Mouse (Mus musculus) retina, embryonic 14.5 days (tissue): ENCODE data around the gene Gata3.
A peak's percentile ranks its signal among the peaks of the same experiment; 100 is the strongest.

Source experiments
- DNase-seq: peaks from one replicate; pipeline ENCODE4 v3.0.0-alpha.2; 2015; ENCODE audit warnings: low spot score

Gata3 gene

GRCm38 (mm10) chr2:9886031-9886430 lies 3.8 kb downstream of the Gata3 start:
- DNase-seq, result peak; percentile 24

- no peak for DNase-seq
Observed at GRCm38 (mm10) chr2:9885217-9885770, 4.5 kb downstream of the Gata3 start.

DNA sequence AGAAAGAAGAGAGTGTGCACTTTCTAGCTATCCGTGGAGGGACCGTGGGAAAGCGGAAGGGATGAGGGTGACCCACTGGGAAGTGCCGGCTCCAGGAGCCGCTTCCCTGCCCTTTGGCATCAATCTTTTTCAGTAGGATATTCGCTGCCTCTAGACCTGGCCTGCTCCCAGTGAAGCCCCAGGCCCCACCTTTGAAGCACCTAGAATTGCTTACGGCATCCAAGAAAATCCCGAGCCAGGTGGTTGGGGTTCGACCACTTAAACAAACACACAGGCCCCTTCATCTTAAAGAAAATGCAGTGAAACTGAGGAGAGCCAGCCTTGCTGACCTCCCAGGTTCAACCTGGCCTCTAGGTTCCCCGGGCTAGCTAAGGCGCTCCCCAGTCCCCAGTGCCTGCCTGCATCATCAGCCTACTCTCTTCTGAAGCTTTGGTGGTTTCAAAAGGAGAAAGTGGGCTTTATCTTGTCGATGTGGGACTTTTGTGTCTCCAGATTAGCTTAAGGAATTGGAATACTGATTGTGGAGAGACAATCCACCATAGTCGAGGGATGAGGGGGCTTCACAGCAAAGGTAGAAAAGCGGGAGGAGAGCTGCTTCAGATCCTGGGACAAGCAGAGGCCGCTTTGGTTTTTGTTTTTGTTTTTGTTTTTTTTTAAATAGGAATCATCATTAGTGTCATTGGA lies 5.2 kb downstream of the Gata3 start:
- DNase-seq, result peak; percentile 28

- DNase-seq, result no peak
Observed at GRCm38 (mm10) chr2:9883803-9884532, 5.9 kb downstream of the Gata3 start.

DNA sequence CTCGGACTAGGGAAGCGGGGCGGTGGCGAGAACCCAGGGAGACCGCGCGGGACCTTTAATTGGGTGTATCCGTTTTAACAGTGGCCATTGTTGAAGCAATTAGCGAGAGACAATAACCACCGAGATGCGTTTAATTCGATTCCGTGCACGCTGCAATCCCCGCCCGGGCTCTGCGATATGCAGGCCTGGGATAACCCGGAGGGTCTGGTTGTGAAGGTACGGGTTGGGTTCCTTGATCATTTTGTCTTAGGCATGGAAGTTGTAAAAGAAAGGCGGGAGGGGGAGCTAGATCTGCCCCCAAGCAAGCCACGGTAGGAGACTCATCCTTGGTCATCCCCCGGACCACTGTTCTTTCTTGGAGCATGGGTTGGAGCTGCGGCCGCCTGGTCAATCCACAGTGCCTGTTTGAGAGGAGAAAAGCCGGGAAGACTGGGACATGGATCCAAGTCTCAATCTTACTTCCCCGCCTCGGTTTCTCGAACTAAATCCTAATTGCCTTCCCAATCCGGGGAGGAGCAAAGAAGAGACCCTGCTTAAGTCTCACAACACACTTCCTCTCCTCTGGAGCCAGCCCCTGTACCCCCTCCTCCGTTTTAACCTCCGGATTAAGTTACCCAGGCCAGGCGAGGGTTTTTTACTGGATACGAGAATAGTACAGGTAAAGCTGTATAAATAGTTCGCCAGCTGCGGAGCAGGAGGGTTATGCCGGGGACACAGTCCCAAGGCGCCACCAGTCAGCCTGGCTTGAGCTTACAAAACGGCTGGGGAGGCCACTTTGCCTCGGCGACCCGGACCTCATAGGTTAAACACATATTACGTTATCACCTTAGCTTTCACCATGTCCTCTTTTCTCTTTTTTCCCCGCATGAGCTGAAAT lies 6.7 kb downstream of the Gata3 start:
- DNase-seq, result peak; percentile 67

DNA sequence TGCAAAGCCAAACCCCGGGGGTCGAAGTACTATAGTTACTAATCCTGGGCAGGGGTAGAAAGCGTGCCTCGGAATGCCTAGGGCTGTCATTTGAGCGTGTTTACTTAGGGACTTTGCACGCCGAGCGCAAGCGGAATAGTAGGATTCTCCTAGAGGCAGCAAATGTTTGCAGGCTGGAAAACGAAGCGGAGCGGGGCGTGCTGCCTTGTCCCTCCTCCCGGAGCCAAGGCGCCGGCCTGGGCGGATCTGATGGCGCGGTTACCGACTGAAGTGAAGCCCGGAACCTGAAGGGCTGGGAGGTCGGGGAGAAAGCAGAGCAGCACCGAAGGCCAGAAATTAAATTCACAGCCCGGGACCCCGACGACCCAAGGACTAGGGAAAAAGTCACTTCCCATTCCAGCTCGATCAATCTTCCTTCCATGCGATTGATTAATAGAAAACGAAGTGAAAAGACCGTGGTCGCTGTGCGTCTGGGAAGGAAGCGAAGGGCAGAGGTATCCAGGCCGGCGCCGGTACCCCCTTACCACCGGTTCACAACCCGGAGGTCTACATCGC lies 7.4 kb downstream of the Gata3 start:
- DNase-seq, result peak; percentile 45

GRCm38 (mm10) chr2:9881611-9882023 lies 8.2 kb downstream of the Gata3 start:
- DNase-seq, result peak; percentile 43

DNA sequence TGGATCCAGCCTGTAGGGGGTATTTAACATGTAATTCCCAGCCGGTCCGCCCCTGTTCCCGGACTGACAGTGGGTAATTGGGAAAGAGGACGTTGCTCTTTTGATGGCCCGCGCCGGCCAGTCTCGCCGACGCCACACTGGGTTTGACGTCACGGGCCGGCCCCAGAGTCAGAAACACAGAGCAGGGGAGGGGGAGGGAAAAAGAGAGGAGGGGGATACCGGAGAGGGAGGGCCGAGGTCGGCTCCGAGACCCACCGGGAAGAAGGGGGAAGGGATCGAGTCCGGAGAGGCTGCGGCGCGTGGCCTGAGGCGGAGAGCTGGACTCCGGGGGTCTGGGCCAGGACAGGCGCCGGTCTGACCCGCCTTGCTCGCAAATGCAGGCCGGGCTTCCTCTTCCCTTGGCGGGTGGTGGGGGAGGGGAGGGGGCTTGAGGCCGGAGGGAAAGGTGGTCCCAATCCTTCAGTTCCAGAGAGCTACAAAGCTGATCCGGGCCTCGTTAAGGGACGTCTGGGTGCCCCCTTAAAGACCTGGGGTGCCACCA lies 8.7 kb downstream of the Gata3 start, which contains the start of gene 4930412O13Rik:
4930412O13Rik (plus strand) TSS at position 202 of the 541 bp plus-strand sequence.
- DNase-seq, result peak; percentile 59

GRCm38 (mm10) chr2:9880271-9880670 lies 9.6 kb downstream of the Gata3 start:
- peak; percentile 39 for DNase-seq

DNA sequence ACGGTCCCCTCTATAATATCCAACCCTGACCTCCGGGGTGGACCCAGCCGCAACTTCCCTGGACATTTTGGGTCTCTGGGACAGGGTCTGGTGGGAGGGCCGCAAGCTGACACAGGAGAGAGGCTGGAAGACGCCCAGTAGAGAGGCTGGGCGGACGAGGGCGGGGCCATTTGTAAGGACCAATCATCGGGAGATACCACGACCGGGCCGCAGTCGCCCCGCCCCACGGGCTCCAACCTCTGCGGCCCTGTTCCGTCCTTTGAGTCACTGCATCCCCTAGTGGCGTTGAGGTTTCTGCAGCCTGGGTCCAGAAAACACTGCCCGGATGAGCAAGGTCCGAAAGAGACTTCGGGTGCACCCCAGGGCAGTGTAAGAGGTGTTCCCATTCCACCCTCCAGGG lies 10.3 kb downstream of the Gata3 start:
- DNase-seq, result peak; percentile 96

DNA sequence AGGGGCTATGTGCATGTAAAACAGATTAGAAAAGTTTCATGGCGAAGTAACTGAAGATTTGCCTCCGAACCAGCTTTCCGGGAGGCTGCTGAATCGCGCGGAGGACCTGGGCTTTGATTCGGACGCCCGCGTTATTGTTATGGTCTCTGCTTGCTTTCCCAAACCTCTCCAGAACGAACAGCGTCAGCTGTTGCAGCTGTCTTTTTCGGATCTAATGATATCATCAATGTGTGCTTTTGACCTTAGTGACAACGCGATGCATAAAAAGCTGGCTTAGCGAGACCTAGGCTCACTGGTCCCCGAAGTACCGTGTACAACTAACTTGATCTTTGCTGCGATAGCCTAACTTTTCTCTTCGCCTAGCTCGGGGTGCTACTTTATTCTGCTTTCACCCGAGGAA lies 10.7 kb downstream of the Gata3 start:
- DNase-seq, result no peak

DNA sequence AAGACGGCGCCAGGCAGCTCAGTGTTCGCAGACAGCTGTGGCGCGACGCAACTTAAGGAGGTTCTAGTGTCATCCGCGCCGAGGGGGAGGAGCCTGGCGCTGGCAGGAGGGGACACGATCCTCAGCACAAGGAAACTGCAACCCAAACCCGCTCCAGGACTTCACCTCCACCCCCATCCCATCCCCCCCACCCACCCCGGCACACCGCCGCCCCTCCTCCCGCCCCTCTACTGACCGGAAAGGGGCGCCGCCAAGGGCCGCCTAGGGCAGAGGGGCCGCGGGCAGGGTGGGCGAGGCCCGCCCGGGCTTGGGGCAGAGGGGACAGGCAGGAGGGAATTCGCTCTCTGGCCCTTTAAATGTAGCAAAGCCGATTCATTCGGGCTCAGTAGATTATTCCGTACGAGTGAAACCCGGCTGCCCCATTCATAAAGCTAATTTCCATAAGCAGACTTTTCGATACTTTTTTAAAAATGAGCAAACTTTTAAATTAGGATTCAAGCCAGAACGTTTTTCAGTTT lies 11.2 kb downstream of the Gata3 start:
- peak; percentile 67 for DNase-seq

GRCm38 (mm10) chr2:9877966-9878563 lies 11.8 kb downstream of the Gata3 start:
- DNase-seq, result peak; percentile 42

DNA sequence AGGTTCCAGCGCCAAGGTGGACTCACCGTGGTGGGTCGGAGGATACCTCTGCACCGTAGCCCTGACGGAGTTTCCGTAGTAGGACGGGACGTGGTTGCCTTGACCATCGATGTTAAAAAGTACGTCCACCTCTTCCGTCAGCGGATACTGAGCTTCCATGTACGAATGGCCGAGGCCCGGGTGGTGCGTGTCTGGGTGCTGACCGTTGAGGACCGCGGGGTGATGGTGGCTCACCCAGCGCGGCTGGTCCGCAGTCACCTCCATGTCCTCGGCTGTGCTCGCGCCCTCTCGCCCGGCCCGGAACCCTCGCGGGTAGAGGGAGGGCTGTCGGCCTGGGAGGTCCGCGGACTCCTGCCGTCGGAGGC lies 12.5 kb downstream of the Gata3 start:
- peak; percentile 45 for DNase-seq

DNA sequence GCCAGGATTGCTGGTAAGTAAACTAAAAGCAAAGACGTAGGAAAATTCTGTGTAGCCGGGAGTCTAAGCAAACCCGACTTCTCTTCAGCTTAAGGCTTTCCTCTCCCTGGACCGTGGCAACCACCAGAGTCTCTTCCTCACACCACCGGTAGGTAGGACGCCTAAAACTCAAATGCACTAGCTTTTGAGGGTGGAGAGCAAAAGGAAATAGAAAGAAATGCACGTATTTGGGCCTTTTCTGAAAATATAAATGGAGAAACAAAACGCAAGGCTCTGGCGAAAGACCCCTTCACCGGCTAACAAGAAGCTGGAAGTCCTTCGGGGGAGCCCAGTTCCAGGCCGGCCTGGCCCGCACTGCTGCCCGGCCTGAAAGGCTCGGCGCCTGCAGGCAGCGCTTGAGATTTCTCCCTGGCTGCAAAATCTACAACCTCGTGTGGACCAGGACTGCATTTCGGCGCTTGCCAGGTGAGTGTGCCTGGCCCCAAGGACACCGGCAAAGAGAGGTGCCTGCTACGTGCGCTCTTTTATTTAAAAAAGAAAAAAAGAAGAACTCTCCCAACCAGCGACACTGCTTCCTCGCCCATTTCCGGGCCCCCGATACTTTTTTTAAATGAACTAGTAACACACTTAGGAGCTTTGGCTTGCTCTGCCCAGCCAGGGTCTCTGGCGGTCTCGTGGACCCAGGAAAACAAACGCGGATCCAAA lies 13.1 kb downstream of the Gata3 start:
- DNase-seq, result peak; percentile 46

DNA sequence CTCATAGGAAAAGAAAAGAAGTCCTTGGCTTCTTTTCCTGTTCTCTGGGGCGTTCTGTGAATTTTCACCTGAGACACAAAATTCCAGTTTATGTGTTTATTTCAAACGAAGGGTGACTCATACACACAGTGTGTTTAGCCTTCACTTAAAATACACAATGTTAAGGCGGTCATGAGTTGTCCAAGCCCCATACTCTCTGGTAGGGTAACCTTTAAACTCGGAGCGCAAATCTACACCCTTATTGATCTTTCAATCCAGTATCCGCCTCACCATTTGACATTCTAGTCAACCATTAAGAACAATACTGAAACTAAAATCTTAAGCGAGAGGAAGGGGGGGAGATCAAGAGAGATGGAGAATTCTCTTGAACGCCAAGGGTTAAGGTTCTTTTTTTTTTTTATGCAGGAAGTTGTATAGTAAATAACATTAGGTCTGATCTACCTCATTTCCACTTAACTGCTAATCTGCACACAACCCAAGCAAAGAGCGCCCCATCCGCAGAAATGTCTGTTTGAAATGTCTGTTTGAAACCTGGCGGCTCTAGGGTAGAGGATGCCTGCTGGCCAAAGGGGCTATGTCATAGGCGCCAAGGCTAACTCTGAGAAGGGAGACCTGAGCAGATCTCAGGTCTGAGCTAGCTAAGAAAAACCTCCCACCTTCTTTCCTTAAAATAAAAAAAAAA lies 14.0 kb downstream of the Gata3 start:
- DNase-seq, result no peak

GRCm38 (mm10) chr2:9875220-9875619 lies 14.6 kb downstream of the Gata3 start:
- peak; percentile 32 for DNase-seq

DNA sequence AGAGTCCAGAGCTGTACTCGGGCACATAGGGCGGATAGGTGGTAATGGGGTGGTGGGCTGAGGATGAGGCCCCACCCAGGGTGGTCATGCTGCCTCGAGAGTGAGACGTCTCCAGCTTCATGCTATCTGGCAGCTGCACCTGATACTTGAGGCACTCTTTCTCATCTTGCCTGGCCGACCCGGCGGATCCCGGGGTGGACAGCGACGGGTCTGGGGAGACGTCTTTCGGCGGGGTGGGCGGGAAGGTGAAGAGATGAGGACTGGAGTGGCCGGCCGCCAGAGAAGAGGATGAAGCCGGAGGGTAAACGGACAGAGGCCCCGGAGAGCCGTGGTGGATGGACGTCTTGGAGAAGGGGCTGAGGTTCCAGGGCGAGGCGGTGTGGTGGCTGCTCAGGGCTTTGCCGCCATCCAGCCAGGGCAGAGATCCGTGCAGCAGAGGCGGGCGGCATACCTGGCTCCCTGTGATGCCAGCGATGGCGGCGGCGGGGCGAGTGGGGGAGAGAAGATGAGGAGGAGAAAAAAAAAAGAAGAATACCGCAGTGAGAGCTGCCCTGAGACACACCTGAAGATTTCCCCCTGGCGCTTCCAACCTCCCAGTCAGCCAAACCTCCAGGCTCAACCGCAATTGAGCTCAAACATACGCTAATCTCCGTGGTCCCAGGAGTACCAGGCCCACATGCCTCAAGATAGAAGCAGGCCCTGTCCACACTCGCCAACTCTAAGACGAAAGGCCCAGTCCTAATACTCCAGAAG lies 15.2 kb downstream of the Gata3 start:
- peak; percentile 23 for DNase-seq

DNA sequence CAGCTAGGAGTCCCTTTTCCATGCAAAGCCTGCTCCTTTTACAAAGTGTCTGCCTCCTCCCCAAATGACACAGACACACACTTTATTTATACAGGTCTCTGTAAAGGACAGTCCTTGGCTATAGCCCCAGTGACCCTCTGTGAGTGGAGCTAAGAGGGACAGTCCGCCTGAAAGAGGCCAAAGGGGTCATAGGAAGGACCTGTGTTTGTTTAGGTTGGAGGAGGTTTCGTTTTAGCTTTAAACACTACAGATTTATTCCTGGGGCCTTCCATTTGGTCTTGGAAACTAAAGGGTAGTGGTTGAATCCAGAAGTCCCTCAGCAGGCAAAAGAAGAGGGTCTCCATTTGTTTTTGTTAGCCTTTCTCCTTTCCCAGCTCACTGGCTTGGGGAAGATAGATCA lies 16.1 kb downstream of the Gata3 start:
- DNase-seq, result peak; percentile 5
